18 mouse cellular contexts compared by ENCODE assay signal in genomic region chr1:59478911-59479310, GRCm38 (mm10). TPM values are rescaled to one million over a fixed set of nuclear protein-coding genes. Genes with fewer than 3 reads are reported as not detected.
"Had no signal": no experiment of that assay in that cellular context is flagged by ENCODE, and none has a peak within 500 bp of the region (broad histone marks: within the 10 kb centered on the region; RNA-seq: fewer than 3 reads in every experiment).

No protein-coding gene starts in this region.

- ATAC-seq: liver, postnatal 0 days; midbrain, embryonic 16.5 days had no signal

- H3K36me3 ChIP-seq: liver, embryonic 15.5 days; lung, embryonic 15.5 days; midbrain, embryonic 10.5 days; midbrain, embryonic 12.5 days; neural tube, embryonic 12.5 days; stomach, embryonic 15.5 days had no signal

- DNase-seq: liver, postnatal 0 days; lung, adult 2 months; lung, postnatal 10 days; lung, postnatal 4 days; midbrain, embryonic 14.5 days; right cerebral cortex, postnatal 14 days; thymus, adult 2 months; thymus, postnatal 14 days; thymus, postnatal 36 days had no signal

- H3K9me3 ChIP-seq: liver, embryonic 15.5 days; lung, embryonic 15.5 days; midbrain, embryonic 10.5 days; midbrain, embryonic 12.5 days; neural tube, embryonic 12.5 days; stomach, embryonic 15.5 days had no signal

- H3K9ac ChIP-seq: liver, embryonic 15.5 days; liver, postnatal 0 days; lung, embryonic 15.5 days; midbrain, embryonic 12.5 days; neural tube, embryonic 12.5 days; stomach, embryonic 15.5 days had no signal

- H3K27me3 ChIP-seq: lung, embryonic 15.5 days; neural tube, embryonic 12.5 days; stomach, embryonic 15.5 days had no signal

- H3K4me2 ChIP-seq: liver, embryonic 15.5 days; lung, embryonic 15.5 days; midbrain, embryonic 12.5 days; neural tube, embryonic 12.5 days; stomach, embryonic 15.5 days had no signal

- H3K4me3 ChIP-seq: liver, embryonic 15.5 days; lung, embryonic 15.5 days; midbrain, embryonic 10.5 days; midbrain, embryonic 12.5 days; neural tube, embryonic 12.5 days; stomach, embryonic 15.5 days had no signal

- H3K27ac ChIP-seq: liver, embryonic 15.5 days; lung, embryonic 15.5 days; midbrain, embryonic 10.5 days; midbrain, embryonic 12.5 days; neural tube, embryonic 12.5 days; stomach, embryonic 15.5 days; stomach, postnatal 0 days had no signal

RNA-seq across cellular contexts. Expression of gene Gm973, which starts 37.2 kb away (rescaled TPM):
- polyA plus RNA-seq: liver, embryonic 15.5 days; liver, postnatal 0 days; spleen, adult 2 months had no signal
